Mouse (Mus musculus): ENCODE measurements around the gene Fv1. TPM values are rescaled to one million over a fixed set of nuclear protein-coding genes. Genes with fewer than 3 reads are reported as not detected.

Gene Fv1
- polyA plus RNA-seq, 1 experiment from 2014 or later: 0.75 TPM

GRCm38 (mm10) chr4:147867563-147868449 lies 973 bp upstream of the Fv1 start:
- WGBS (ENCODE audit: missing documents): 7% methylated on average over 22 of the region's 22 CpGs
- H3K4me3 ChIP-seq (ENCODE audit: inconsistent target): peak overlapping the region; percentile 90
- peaks cover 6% of the 10 kb centered on the region; the same call in 1 of the 2 replicates for H3K36me3 ChIP-seq (ENCODE audit: inconsistent target)

GRCm38 (mm10) chr4:147869238-147869637 lies 459 bp downstream of the Fv1 start:
- peaks cover 14% of the 10 kb centered on the region for H3K36me3 ChIP-seq (ENCODE audit: inconsistent target)
- WGBS (ENCODE audit: missing documents): 31% methylated on average over 5 of the region's 5 CpGs
- H3K79me2 ChIP-seq (ENCODE audit: inconsistent target): peaks cover 55% of the 10 kb centered on the region
- H3K27ac ChIP-seq: peak overlapping the region; percentile 48
- peak overlapping the region; percentile 90 for H3K4me3 ChIP-seq (ENCODE audit: inconsistent target)

More at GRCm38 (mm10) chr4:147867563-147868449, 973 bp upstream of the Fv1 start:
- H3K27ac ChIP-seq: peak overlapping the region; percentile 65
- peaks cover 49% of the 10 kb centered on the region for H3K79me2 ChIP-seq (ENCODE audit: inconsistent target)

- WGBS (ENCODE audit: missing documents): 65% methylated on average over 4 of the region's 4 CpGs
- H3K36me3 ChIP-seq (ENCODE audit: inconsistent target): peaks cover 62% of the 10 kb centered on the region
Observed at GRCm38 (mm10) chr4:147875852-147876575, 7.2 kb downstream of the Fv1 start.

GRCm38 (mm10) chr4:147878537-147878936 lies 9.8 kb downstream of the Fv1 start:
- Histone ChIP-seq H3K4me3 (ENCODE audit: inconsistent target) (no peak overlapping the region), H3K36me3 (ENCODE audit: inconsistent target) (peaks cover 77% of the 10 kb centered on the region), H3K27ac (no peak overlapping the region), H3K79me2 (ENCODE audit: inconsistent target) (no peaks in the 10 kb centered on the region; the same call in 1 of the 2 replicates)
- WGBS (ENCODE audit: missing documents): 99% methylated on average over 9 of the region's 9 CpGs

More at GRCm38 (mm10) chr4:147875852-147876575, 7.2 kb downstream of the Fv1 start:
- H3K27ac ChIP-seq: no peak overlapping the region
- no peak overlapping the region for H3K4me3 ChIP-seq (ENCODE audit: inconsistent target)
- peaks cover 17% of the 10 kb centered on the region; the same call in 1 of the 2 replicates for H3K79me2 ChIP-seq (ENCODE audit: inconsistent target)

GRCm38 (mm10) chr4:147879456-147879855 lies 10.7 kb downstream of the Fv1 start:
- 68% methylated on average over 2 of the region's 2 CpGs for WGBS (ENCODE audit: missing documents)
- H3K36me3 ChIP-seq (ENCODE audit: inconsistent target): peaks cover 78% of the 10 kb centered on the region
- no peak overlapping the region for H3K27ac ChIP-seq
- no peaks in the 10 kb centered on the region for H3K79me2 ChIP-seq (ENCODE audit: inconsistent target)
- no peak overlapping the region for H3K4me3 ChIP-seq (ENCODE audit: inconsistent target)

- Histone ChIP-seq H3K4me3 (ENCODE audit: inconsistent target) (no peak overlapping the region), H3K27ac (no peak overlapping the region), H3K79me2 (ENCODE audit: inconsistent target) (no peaks in the 10 kb centered on the region), H3K36me3 (ENCODE audit: inconsistent target) (peaks cover 78% of the 10 kb centered on the region)
- WGBS (ENCODE audit: missing documents): 90% methylated on average over 5 of the region's 5 CpGs
Observed at GRCm38 (mm10) chr4:147879865-147880264, 11.1 kb downstream of the Fv1 start.

- Histone ChIP-seq H3K27ac (no peak overlapping the region), H3K79me2 (ENCODE audit: inconsistent target) (no peaks in the 10 kb centered on the region), H3K4me3 (ENCODE audit: inconsistent target) (no peak overlapping the region), H3K36me3 (ENCODE audit: inconsistent target) (peaks cover 77% of the 10 kb centered on the region)
- 90% methylated on average over 7 of the region's 7 CpGs for WGBS (ENCODE audit: missing documents)
Observed at GRCm38 (mm10) chr4:147881792-147882191, 13.0 kb downstream of the Fv1 start.

- H3K79me2 ChIP-seq (ENCODE audit: inconsistent target): no peaks in the 10 kb centered on the region
- WGBS (ENCODE audit: missing documents): 96% methylated on average over 6 of the region's 6 CpGs
- no peak overlapping the region for H3K4me3 ChIP-seq (ENCODE audit: inconsistent target)
- peaks cover 85% of the 10 kb centered on the region for H3K36me3 ChIP-seq (ENCODE audit: inconsistent target)
- H3K27ac ChIP-seq: no peak overlapping the region
Observed at GRCm38 (mm10) chr4:147883041-147883440, 14.3 kb downstream of the Fv1 start.

- peaks cover 83% of the 10 kb centered on the region for H3K36me3 ChIP-seq (ENCODE audit: inconsistent target)
- no peak overlapping the region for H3K4me3 ChIP-seq (ENCODE audit: inconsistent target)
- H3K79me2 ChIP-seq (ENCODE audit: inconsistent target): no peaks in the 10 kb centered on the region
- 100% methylated on average over 3 of the region's 3 CpGs for WGBS (ENCODE audit: missing documents)
- no peak overlapping the region for H3K27ac ChIP-seq
Observed at GRCm38 (mm10) chr4:147884138-147884537, 15.4 kb downstream of the Fv1 start.

GRCm38 (mm10) chr4:147886158-147886557 lies 17.4 kb downstream of the Fv1 start:
- H3K27ac ChIP-seq: no peak overlapping the region
- H3K79me2 ChIP-seq (ENCODE audit: inconsistent target): no peaks in the 10 kb centered on the region
- H3K4me3 ChIP-seq (ENCODE audit: inconsistent target): no peak overlapping the region
- peaks cover 82% of the 10 kb centered on the region for H3K36me3 ChIP-seq (ENCODE audit: inconsistent target)
- WGBS (ENCODE audit: missing documents): 97% methylated on average over 12 of the region's 12 CpGs

- Histone ChIP-seq H3K4me3 (ENCODE audit: inconsistent target) (no peak overlapping the region), H3K36me3 (ENCODE audit: inconsistent target) (peaks cover 82% of the 10 kb centered on the region), H3K27ac (no peak overlapping the region), H3K79me2 (ENCODE audit: inconsistent target) (no peaks in the 10 kb centered on the region)
- 92% methylated on average over 7 of the region's 7 CpGs for WGBS (ENCODE audit: missing documents)
Observed at GRCm38 (mm10) chr4:147887277-147887676, 18.5 kb downstream of the Fv1 start.

- Histone ChIP-seq H3K79me2 (ENCODE audit: inconsistent target) (no peaks in the 10 kb centered on the region), H3K27ac (no peak overlapping the region), H3K36me3 (ENCODE audit: inconsistent target) (peaks cover 79% of the 10 kb centered on the region), H3K4me3 (ENCODE audit: inconsistent target) (no peak overlapping the region)
- 93% methylated on average over 3 of the region's 4 CpGs for WGBS (ENCODE audit: missing documents)
Observed at GRCm38 (mm10) chr4:147888237-147888636, 19.5 kb downstream of the Fv1 start.

- WGBS (ENCODE audit: missing documents): 94% methylated on average over 6 of the region's 6 CpGs
- H3K36me3 ChIP-seq (ENCODE audit: inconsistent target): peaks cover 64% of the 10 kb centered on the region
- H3K79me2 ChIP-seq (ENCODE audit: inconsistent target): no peaks in the 10 kb centered on the region
- H3K27ac ChIP-seq: no peak overlapping the region
- H3K4me3 ChIP-seq (ENCODE audit: inconsistent target): no peak overlapping the region
Observed at GRCm38 (mm10) chr4:147890341-147890740, 21.6 kb downstream of the Fv1 start.

- H3K36me3 ChIP-seq (ENCODE audit: inconsistent target): peaks cover 64% of the 10 kb centered on the region
- no peak overlapping the region for H3K27ac ChIP-seq
- 70% methylated on average over 4 of the region's 4 CpGs for WGBS (ENCODE audit: missing documents)
- no peak overlapping the region for H3K4me3 ChIP-seq (ENCODE audit: inconsistent target)
- peaks cover 4% of the 10 kb centered on the region; the same call in 1 of the 2 replicates for H3K79me2 ChIP-seq (ENCODE audit: inconsistent target)
Observed at GRCm38 (mm10) chr4:147895815-147896330, 27.1 kb downstream of the Fv1 start.
